Mouse (Mus musculus) limb, embryonic 11.5 days (tissue): ENCODE results near the gene Smim7. TPM values are rescaled to one million over a fixed set of nuclear protein-coding genes. Genes with fewer than 3 reads are reported as not detected.

Experiments
- ATAC-seq: fragments of 200-750 bp; cut with Nextera tagmentation; 2 replicates; pipeline ENCODE4 v1.8.0; 2017; ENCODE audit warnings: low read depth; ENCODE audit not compliant: insufficient number of reproducible peaks, low FRiP score, low TSS enrichment
- DNase-seq: peaks from one replicate; pipeline ENCODE4 v3.0.0-alpha.2; 2015; ENCODE audit warnings: low spot score
- H3K27ac ChIP-seq: fragments of 300-500 bp; sonication (generic); replicated peaks from 2 replicates; pipeline ENCODE4 v1.5.1; 2014; ENCODE audit warnings: low read depth, mild to moderate bottlenecking, low read length
- H3K27me3 ChIP-seq: fragments of 300-500 bp; sonication (generic); 2 replicates; pipeline ENCODE4 v1.6.1; 2014; ENCODE audit warnings: mild to moderate bottlenecking, low read length, mixed read lengths; ENCODE audit not compliant: control insufficient read depth, insufficient read depth
- H3K36me3 ChIP-seq: fragments of 300-500 bp; sonication (generic); 2 replicates; pipeline ENCODE4 v1.6.1; 2014; ENCODE audit warnings: mild to moderate bottlenecking, low read length, moderate library complexity, mixed read lengths; ENCODE audit not compliant: control insufficient read depth, insufficient read depth
- H3K4me1 ChIP-seq: fragments of 300-500 bp; sonication (generic); 2 replicates; pipeline ENCODE4 v1.6.1; 2014; ENCODE audit warnings: low read length, mixed read lengths; ENCODE audit not compliant: control insufficient read depth, insufficient read depth
- H3K4me2 ChIP-seq: fragments of 300-500 bp; sonication (generic); 2 replicates; pipeline ENCODE4 v1.6.1; 2014; ENCODE audit warnings: low read depth, mild to moderate bottlenecking, moderate library complexity; ENCODE audit not compliant: severe bottlenecking
- H3K4me3 ChIP-seq: fragments of 300-500 bp; sonication (generic); 2 replicates; pipeline ENCODE4 v1.5.1; 2014; ENCODE audit warnings: low read depth, low read length
- H3K9ac ChIP-seq: fragments of 300-500 bp; sonication (generic); 2 replicates; pipeline ENCODE4 v1.6.1; 2014; ENCODE audit warnings: mild to moderate bottlenecking, low read length
- H3K9me3 ChIP-seq: fragments of 300-500 bp; sonication (generic); 2 replicates; pipeline ENCODE4 v1.6.1; 2016; ENCODE audit warnings: low read length; ENCODE audit not compliant: control insufficient read depth
- WGBS: fragments of 180-500 bp; shearing (Covaris S2); extraction: QIAGEN DNeasy Blood & Tissue Kit; methylation state at CpG from one replicate; pipeline ENCODE4 v1.1.7; 2014; 5-methylcytosine and 5-hydroxymethylcytosine counted together
- polyA plus RNA-seq: library from polyadenylated mRNA; unstranded; fragments of >200 nt; fragmentation: Nextera tagmentation; extraction: Ambion mirVana; gene quantifications from 2 replicates; pipeline ENCODE4 v1.2.1, GENCODE M21; 2014

Smim7 gene
- 107 and 110 TPM in 2 replicates for polyA plus RNA-seq

DNA sequence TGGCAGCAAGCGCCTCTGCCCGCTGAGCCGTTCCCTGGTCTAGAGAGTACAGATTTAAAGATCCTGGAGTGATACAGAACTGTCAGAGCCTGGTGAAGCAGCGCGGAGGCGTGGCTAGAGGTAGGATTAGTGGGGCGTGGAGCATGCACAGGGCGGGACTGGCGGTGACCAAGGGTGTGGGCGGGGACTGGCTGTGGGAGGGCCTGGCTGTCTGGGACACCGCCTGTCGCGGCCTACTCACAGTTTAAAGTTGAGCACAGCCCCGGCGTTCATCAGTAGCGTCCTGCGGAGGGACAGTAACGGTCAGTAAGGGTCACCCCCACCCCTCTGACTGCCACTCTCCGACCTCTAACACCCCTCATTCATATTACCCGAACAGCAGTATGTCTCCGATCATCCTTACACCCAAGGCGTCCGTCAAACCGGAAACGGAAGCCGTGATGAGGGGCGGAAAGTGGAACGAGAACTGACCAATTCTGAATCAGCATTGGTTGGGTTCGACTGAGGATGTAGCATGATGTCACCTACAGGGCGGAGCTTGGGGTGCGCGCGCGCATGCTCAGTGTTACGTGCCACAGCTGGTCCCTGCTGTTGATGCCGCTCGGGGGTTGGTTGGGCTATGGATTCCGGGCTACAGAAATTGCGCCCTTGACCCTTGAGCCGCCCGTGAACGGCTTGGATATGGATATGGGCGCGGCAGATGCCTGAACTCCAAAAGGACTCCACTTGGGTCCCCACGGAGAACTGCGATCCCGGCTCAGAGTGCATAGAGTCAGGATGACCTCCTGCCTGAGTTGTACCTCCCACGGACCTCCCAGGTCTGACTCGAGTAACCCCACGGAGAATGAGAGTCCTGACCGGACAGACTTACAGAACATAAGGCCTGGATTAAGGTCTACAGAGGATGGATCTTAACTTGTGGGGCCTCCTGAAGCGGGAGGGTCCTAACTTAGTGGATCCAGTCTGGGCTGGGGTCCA is at the start of gene Smim7:
Smim7 (minus strand) TSS at position 456 of the 978 bp plus-strand sequence.
- WGBS: 0% methylated on average over 52 of the region's 52 CpGs

DNA sequence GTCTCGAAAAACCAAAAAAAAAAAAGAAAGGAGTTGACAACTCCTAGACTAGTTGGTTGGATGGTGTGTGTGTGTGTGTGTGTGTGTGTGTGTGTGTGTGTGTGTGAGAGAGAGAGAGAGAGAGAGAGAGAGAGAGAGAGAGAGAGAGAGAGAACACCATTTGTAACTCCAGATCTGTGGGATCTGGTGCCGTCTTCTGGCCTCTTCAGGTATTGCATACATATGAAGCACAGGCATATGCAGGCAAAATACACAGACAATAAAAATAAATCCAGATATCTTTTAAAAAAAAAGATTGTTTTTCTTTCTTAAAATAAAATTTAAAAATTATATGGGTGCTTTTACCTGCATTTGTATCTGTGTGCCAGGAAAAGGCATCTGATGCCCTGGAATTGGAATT is 19.3 kb upstream of the Smim7 start:
- ATAC-seq (no peak), DNase-seq (peak; percentile 32)
- 54% methylated on average over 2 of the region's 2 CpGs for WGBS

More for the DNA sequence above, at the start of gene Smim7:
- H3K4me2 ChIP-seq: peak within 1 kb of the TSS; percentile 94
- peak; percentile 97 for DNase-seq
- peaks cover 3% of the 10 kb centered on the region; the same call in 1 of the 2 replicates for H3K4me1 ChIP-seq
- peak within 1 kb of the TSS; percentile 69 for H3K9ac ChIP-seq
- peak within 1 kb of the TSS; percentile 63 for H3K4me3 ChIP-seq
- no peaks in the 10 kb centered on the region for H3K27me3 ChIP-seq
- ATAC-seq: peak; percentile 97
- peak within 1 kb of the TSS; percentile 80 for H3K27ac ChIP-seq
- peaks cover 4% of the 10 kb centered on the region; the same call in 1 of the 2 replicates for H3K36me3 ChIP-seq
- no peaks in the 10 kb centered on the region for H3K9me3 ChIP-seq

DNA sequence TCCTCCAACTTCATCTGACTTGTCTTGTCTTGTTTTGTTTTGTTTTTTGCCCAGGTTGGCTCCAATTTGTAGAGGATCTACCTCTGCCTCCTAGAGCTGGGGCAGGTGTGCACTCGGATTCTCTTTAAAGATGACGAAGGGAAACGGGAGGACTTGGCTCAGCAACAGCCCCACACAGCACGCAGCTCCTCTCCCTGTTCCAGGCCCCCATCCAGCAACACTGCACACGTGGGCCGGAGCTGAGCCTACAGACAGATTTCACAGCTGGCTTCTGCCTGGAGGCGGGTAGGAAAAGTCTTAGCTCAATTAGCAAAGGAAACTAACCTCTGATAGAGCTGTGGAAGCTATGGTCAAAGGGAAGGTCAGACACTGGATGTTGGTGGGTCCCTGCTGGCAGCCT is 18.4 kb upstream of the Smim7 start:
- no peaks in the 10 kb centered on the region for H3K9me3 ChIP-seq
- 72% methylated on average over 7 of the region's 7 CpGs for WGBS
- DNase-seq: no peak
- H3K9ac ChIP-seq: no peak overlapping the region
- no peaks in the 10 kb centered on the region for H3K27me3 ChIP-seq
- ATAC-seq: no peak
- no peaks in the 10 kb centered on the region for H3K36me3 ChIP-seq
- no peak overlapping the region for H3K27ac ChIP-seq
- no peaks in the 10 kb centered on the region for H3K4me1 ChIP-seq
- no peak overlapping the region for H3K4me3 ChIP-seq
- no peak overlapping the region for H3K4me2 ChIP-seq

More for the DNA sequence above, 19.3 kb upstream of the Smim7 start:
- no peaks in the 10 kb centered on the region for H3K27me3 ChIP-seq
- H3K27ac ChIP-seq: no peak overlapping the region
- H3K4me3 ChIP-seq: no peak overlapping the region
- H3K9me3 ChIP-seq: no peaks in the 10 kb centered on the region
- no peaks in the 10 kb centered on the region for H3K36me3 ChIP-seq
- H3K4me2 ChIP-seq: no peak overlapping the region
- H3K9ac ChIP-seq: no peak overlapping the region
- no peaks in the 10 kb centered on the region for H3K4me1 ChIP-seq

DNA sequence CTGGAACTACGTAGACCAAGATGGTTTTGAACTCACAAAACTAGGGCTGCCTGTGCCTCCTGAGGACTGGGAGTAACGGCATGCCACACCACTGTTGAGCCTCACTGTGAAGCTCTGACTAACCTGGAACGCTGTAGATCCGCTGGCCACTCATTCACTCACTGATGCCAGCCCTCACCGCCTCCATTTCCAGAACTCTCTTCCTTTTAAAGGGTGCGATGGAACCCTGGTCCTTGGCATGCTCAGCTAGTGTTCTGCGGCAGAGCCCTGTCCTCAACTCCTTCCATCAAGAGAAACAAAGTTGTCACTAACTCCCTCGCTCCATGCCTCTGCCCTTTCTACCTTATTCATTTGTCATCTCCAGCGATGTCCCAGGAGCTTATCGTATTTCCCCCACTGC is 18.0 kb upstream of the Smim7 start:
- H3K9ac ChIP-seq: no peak overlapping the region
- H3K9me3 ChIP-seq: no peaks in the 10 kb centered on the region
- 89% methylated on average over 10 of the region's 10 CpGs for WGBS
- no peak overlapping the region for H3K4me2 ChIP-seq
- no peak overlapping the region for H3K27ac ChIP-seq
- H3K27me3 ChIP-seq: no peaks in the 10 kb centered on the region
- no peaks in the 10 kb centered on the region for H3K4me1 ChIP-seq
- ATAC-seq (no peak), DNase-seq (no peak)
- H3K4me3 ChIP-seq: no peak overlapping the region
- H3K36me3 ChIP-seq: no peaks in the 10 kb centered on the region

DNA sequence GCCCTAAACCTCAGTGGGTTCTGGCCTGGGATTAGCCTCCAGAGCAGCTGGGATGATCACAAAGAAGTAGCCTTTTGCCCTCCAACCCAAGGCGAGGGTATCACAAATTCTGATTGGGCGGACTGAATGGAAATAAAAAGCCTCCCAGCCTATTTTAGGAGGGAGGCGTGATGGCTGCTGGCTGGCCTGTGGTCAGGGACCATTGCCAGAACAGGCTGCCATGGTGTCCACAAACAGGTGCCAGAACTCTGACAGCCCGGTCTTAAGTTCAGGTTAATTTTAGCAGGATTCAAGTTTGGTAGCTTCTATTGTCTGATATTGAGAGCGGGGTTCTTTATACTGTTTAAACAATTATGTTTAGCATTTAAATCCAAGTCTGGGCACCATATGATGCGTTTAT is 16.9 kb upstream of the Smim7 start:
- Histone ChIP-seq H3K27me3 (no peaks in the 10 kb centered on the region), H3K9ac (no peak overlapping the region), H3K27ac (no peak overlapping the region), H3K4me2 (no peak overlapping the region), H3K4me1 (no peaks in the 10 kb centered on the region), H3K36me3 (no peaks in the 10 kb centered on the region), H3K4me3 (no peak overlapping the region), H3K9me3 (no peaks in the 10 kb centered on the region)
- WGBS: 72% methylated on average over 6 of the region's 6 CpGs
- ATAC-seq (no peak), DNase-seq (no peak)

DNA sequence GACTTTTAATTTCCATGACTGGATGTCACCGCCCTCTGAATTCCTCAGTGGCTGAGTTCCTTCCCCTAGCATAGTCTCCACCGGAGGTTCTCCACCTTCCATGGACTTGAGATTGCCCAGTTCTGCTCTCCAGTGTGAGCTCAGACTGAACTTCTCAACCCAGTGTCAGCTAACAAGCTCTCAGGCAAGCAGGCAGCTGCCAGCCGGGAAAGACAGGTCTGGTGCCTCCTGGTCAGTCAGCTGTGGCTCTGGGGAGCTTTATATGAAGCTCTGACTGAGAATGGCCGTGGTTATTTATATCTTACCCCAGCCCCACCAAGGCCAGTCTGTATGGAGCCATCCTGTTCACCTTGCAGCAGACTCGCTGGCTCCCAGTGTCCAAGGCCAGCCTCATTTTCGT is 13.5 kb upstream of the Smim7 start:
- Histone ChIP-seq H3K27ac (no peak overlapping the region), H3K4me3 (no peak overlapping the region), H3K4me1 (no peaks in the 10 kb centered on the region), H3K4me2 (no peak overlapping the region), H3K9ac (no peak overlapping the region), H3K27me3 (no peaks in the 10 kb centered on the region), H3K36me3 (no peaks in the 10 kb centered on the region), H3K9me3 (no peaks in the 10 kb centered on the region)
- WGBS: 88% methylated on average over 6 of the region's 6 CpGs
- no peak for DNase-seq
- ATAC-seq: no peak

DNA sequence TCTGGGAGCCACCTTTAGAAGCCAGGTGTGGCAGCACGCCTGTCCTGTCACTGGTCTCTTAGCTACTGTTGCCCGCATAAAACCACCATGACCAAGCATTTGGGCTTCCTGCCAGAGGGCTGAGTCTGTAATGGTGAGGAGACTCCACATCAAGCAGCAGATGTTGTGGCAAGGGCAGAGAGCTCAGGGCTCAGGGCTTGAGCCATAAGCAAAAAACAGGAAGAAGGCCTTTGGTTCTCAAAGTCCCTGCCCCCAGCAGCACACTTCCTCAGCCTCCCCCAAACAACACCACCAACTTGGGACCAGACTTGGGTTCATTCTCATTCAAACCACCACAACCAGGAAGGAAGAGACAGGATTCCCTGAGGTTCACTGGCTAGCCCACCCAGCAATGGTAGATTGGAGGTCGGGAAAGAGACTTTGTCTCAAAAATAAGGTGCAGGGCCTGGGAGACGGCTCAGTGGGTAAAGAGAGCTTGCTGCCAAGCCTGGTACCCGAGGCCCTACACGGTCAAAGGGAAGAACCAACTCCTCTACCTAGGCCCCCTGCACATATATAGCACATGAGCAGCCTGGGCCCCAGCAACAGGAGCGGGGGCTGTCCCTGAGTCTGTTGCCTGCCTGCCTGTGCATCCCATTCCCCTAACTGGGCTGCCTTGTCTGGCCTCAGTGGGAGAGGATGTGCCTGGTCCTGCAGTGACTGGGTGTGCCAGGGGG is 12.3 kb upstream of the Smim7 start:
- H3K4me3 ChIP-seq: no peak overlapping the region
- H3K9ac ChIP-seq: no peak overlapping the region
- no peak overlapping the region for H3K27ac ChIP-seq
- WGBS: 82% methylated on average over 7 of the region's 7 CpGs
- H3K27me3 ChIP-seq: no peaks in the 10 kb centered on the region
- no peak for ATAC-seq
- no peak overlapping the region for H3K4me2 ChIP-seq
- H3K36me3 ChIP-seq: no peaks in the 10 kb centered on the region
- H3K9me3 ChIP-seq: no peaks in the 10 kb centered on the region
- no peak for DNase-seq
- no peaks in the 10 kb centered on the region for H3K4me1 ChIP-seq

DNA sequence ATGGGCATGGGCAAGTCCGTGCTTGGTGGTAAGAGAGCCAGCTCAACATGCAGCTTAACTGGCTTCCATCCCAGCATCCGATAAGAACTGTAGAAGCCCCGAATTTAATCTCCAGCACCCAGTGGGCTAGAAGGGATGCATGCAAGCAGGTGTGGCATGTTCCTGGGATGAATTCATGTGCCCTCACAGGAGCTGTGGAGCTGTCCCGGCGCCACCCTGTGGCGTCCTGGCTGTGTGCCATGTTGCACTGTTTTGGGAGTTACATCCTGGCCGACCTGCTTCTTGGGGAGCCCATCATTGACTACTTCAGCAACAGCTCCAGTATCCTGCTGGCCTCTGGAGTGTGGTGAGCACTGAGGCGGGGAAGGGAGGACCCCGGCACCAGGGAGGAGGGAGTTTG is 8.5 kb upstream of the Smim7 start:
- no peaks in the 10 kb centered on the region for H3K9me3 ChIP-seq
- H3K9ac ChIP-seq: no peak overlapping the region
- no peak overlapping the region for H3K27ac ChIP-seq
- no peak overlapping the region for H3K4me3 ChIP-seq
- no peak for ATAC-seq
- no peaks in the 10 kb centered on the region for H3K27me3 ChIP-seq
- WGBS: 70% methylated on average over 9 of the region's 9 CpGs
- no peaks in the 10 kb centered on the region for H3K4me1 ChIP-seq
- no peak for DNase-seq
- H3K4me2 ChIP-seq: no peak overlapping the region
- H3K36me3 ChIP-seq: no peaks in the 10 kb centered on the region
